In the genomic region with DNA sequence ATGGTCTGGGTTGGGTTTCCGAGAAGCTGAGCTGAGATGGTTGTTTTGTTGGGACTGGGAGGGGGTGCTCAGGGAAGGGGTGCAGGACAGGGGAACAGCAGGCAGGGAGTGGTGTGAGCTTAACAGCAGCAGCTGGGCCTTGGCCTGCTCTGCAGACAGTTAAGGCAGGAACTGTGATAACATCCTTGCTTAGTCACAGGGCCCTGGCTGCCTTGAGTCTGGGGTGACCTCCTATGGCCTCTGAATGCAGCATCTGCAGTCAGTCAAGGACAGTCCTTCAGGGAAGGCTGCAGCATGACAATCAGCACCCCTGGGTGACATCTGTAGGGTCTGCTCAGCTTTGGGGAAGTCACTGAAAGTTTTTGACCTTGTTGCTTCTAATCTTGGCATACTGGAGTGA, we compare ENCODE assay signal across 10 mouse cellular contexts.
DNase-seq lines count a peak whose midpoint lies in the region; ATAC-seq lines count a peak whose summit lies in the region.
"Had no signal": no experiment of that assay in that cellular context is flagged by ENCODE, and none has a peak within 500 bp of the region (broad histone marks: within the 10 kb centered on the region; RNA-seq: fewer than 3 reads in every experiment).

No protein-coding gene starts in this region.

- no peak overlapping the region for H3K9ac ChIP-seq in liver, embryonic 11.5 days (ENCODE audit: low read depth, low read length)
- H3K9ac ChIP-seq: heart, embryonic 13.5 days; lung, embryonic 15.5 days had no signal

- intact Hi-C loops in heart, postnatal 14 days (cut with DNase I): no loop called here
- intact Hi-C loops in gastrocnemius, postnatal 36 days (cut with DNase I): no loop called here

- no peak overlapping the region for H3K27ac ChIP-seq in liver, embryonic 11.5 days (ENCODE audit: low read depth, low read length)
- H3K27ac ChIP-seq: heart, embryonic 13.5 days; lung, embryonic 15.5 days had no signal

- no peaks in the 10 kb centered on the region for H3K9me3 ChIP-seq in liver, embryonic 11.5 days (ENCODE audit: control insufficient read depth, low read length)
- H3K9me3 ChIP-seq: heart, embryonic 13.5 days; lung, embryonic 15.5 days had no signal

- ATAC-seq in liver, embryonic 11.5 days (replicated peaks; ENCODE audit: low FRiP score): peak; percentile 87

- H3K4me2 ChIP-seq in liver, embryonic 11.5 days: no peak overlapping the region
- H3K4me2 ChIP-seq: heart, embryonic 13.5 days; lung, embryonic 15.5 days had no signal

- peak; percentile 8 for DNase-seq in urinary bladder, postnatal 14 days (ENCODE audit: low spot score)
- no peak for DNase-seq in urinary bladder, postnatal 36 days (ENCODE audit: low spot score in 2 of 2)
- DNase-seq in heart, postnatal 14 days: peak; percentile 49
- peak; percentile 37 for DNase-seq in liver, embryonic 11.5 days (ENCODE audit: low spot score)
- no peak for DNase-seq in gastrocnemius, postnatal 36 days
- DNase-seq in Muller cell, postnatal 12 days (ENCODE audit: inconsistent ontology term): no peak
- DNase-seq in neural tube, embryonic 10.5 days (ENCODE audit: extremely low spot score, low spot score): no peak
- DNase-seq: thymus, postnatal 4 days had no signal

- H3K4me1 ChIP-seq in liver, embryonic 11.5 days (replicated peaks; ENCODE audit: control insufficient read depth, insufficient read depth, low read length): peaks cover 15% of the 10 kb centered on the region
- H3K4me1 ChIP-seq: lung, embryonic 15.5 days had no signal

- no peaks in the 10 kb centered on the region for H3K36me3 ChIP-seq in liver, embryonic 11.5 days (ENCODE audit: control insufficient read depth, insufficient read depth, low read length)
- H3K36me3 ChIP-seq: heart, embryonic 13.5 days; lung, embryonic 15.5 days had no signal

- 29% methylated on average over 1 of the region's 1 CpGs for WGBS in liver, embryonic 11.5 days

- H3K27me3 ChIP-seq in liver, embryonic 11.5 days (replicated peaks; ENCODE audit: control insufficient read depth, insufficient read depth, low read length): peaks cover 2% of the 10 kb centered on the region; the same call in 1 of the 2 replicates
- H3K27me3 ChIP-seq: lung, embryonic 15.5 days had no signal

- H3K4me3 ChIP-seq in liver, embryonic 11.5 days (ENCODE audit: low read depth, low read length): no peak overlapping the region
- H3K4me3 ChIP-seq: heart, embryonic 13.5 days; lung, embryonic 15.5 days had no signal

Comparison
In these comparisons a context has a peak if more than half of its experiments do, and no peak if none do; other contexts are left out.
1. DNase-seq: peak in urinary bladder, postnatal 14 days (single experiment), heart, postnatal 14 days (2 of 2) and liver, embryonic 11.5 days (single experiment); none in urinary bladder, postnatal 36 days (0 of 2), gastrocnemius, postnatal 36 days (0 of 2), Muller cell, postnatal 12 days (single experiment) and neural tube, embryonic 10.5 days (single experiment).